Mouse (Mus musculus) testis, postnatal 14 days (tissue): ENCODE measurements at regions not wholly inside any gene's neighbourhood (a gene's known extent, or its start where the extent isn't known, plus 50 kb on each side); places are given as distances from the start of the nearest gene placed in this dataset.

Experiments used
- DNase-seq: peaks from one replicate; pipeline ENCODE4 v3.0.0; 2021; ENCODE audit warnings: low spot score

- DNase-seq = no peak
Observed at GRCm38 (mm10) chr11:10276224-10276623, 837.8 kb upstream of the Vwc2 start.

GRCm38 (mm10) chr11:10283553-10283952 lies 830.5 kb upstream of the Vwc2 start:
- DNase-seq = no peak

GRCm38 (mm10) chr11:10291996-10292395 lies 822.0 kb upstream of the Vwc2 start:
- no peak for DNase-seq

GRCm38 (mm10) chr11:10309023-10309720 lies 804.9 kb upstream of the Vwc2 start:
- DNase-seq = no peak

GRCm38 (mm10) chr11:10317427-10317826 lies 796.6 kb upstream of the Vwc2 start:
- no peak for DNase-seq

GRCm38 (mm10) chr11:10318048-10318759 lies 795.8 kb upstream of the Vwc2 start:
- no peak for DNase-seq

GRCm38 (mm10) chr11:10330253-10330652 lies 783.8 kb upstream of the Vwc2 start:
- DNase-seq = peak; percentile 4

- DNase-seq = no peak
Observed at GRCm38 (mm10) chr11:10337781-10338180, 776.2 kb upstream of the Vwc2 start.

- no peak for DNase-seq
Observed at GRCm38 (mm10) chr11:10372340-10372739, 741.7 kb upstream of the Vwc2 start.
